In the genomic region with DNA sequence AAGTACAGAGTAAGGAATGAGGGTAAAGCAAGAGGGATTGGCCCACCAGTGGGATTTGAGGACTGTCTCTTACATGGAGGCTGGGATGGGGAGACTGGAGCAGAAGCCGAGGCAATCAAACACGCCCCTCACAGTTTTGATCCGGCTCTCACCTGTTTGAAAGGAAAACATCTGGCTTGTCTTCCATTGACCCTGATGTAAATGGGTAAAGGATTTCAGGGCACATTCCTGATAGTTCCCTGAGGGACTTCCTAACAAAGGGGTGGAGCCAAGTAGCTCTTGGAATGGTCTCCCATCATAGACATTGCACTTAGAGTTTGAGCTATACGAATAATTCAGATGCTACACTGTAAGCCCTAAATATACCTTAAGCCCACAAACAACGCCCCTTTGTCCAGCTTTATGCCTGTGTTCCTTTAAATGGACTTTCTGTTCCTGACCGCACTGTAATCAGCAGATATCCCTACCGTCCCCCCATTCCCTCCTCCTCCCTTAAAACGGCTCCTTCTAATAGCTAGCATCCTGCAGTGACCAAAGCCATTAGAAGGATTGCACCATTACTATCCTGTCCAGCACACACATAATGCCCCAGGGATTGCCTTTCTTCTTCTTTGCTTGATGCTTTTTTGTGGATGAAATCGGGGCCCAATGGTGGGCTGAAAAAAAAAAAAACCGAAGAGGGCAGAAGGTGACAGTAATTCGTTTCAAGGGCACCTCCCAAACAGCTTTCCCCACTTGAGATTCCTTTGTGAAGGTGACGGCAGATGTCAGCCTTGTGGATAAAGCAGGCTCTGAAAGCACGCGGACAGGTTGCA, we compare ENCODE assay signal across 8 mouse cellular contexts. TPM values are rescaled to one million over a fixed set of nuclear protein-coding genes. Genes with fewer than 3 reads are reported as not detected.
DNase-seq lines count a peak whose midpoint lies in the region; ATAC-seq and TF ChIP-seq lines count a peak whose summit lies in the region.

No protein-coding gene starts in this region.

- no peak for TF ChIP-seq POLR2A in CH12.LX (IDR thresholded peaks at IDR 0.05; ENCODE audit: low read depth, low read length)

- intact Hi-C loops in heart, postnatal 25 days (cut with DNase I): no loop called here

- peak overlapping the region; percentile 43; the same call in 1 of the 2 replicates for H3K9ac ChIP-seq in heart, embryonic 11.5 days (ENCODE audit: low read depth, low read length)
- H3K9ac ChIP-seq in CH12.LX (ENCODE audit: insufficient read depth, low read depth): no peak overlapping the region
- H3K9ac ChIP-seq in limb, embryonic 13.5 days: 0 out of 2 replicates have a peak overlapping the region, but pooled peaks have one; percentile 35

- TF ChIP-seq RAD21 in CH12.LX (IDR thresholded peaks at IDR 0.05; ENCODE audit: low read depth, low read length): no peak

- dilution Hi-C loops in CH12.LX (cut with MboI; ENCODE audit: extremely low pct_ligation_motif_present, extremely low pct_unique_long_range_greater_than_20kb, low sequenced_read_pairs): no loop called here

- no peaks in the 10 kb centered on the region for H3K36me3 ChIP-seq in heart, embryonic 11.5 days (ENCODE audit: control insufficient read depth, insufficient read depth, low read length)
- H3K36me3 ChIP-seq in CH12.LX (replicated peaks in 1 of 2; ENCODE audit: control insufficient read depth in 1 of 2, insufficient read depth in 1 of 2, low read length in 1 of 2): no peaks in the 10 kb centered on the region
- no peaks in the 10 kb centered on the region for H3K36me3 ChIP-seq in forebrain, embryonic 10.5 days (replicated peaks)
- no peaks in the 10 kb centered on the region for H3K36me3 ChIP-seq in limb, embryonic 13.5 days

- peak overlapping the region; percentile 34 for H3K4me2 ChIP-seq in heart, embryonic 11.5 days
- peak overlapping the region; percentile 25; the same call in 1 of the 2 replicates for H3K4me2 ChIP-seq in CH12.LX (ENCODE audit: insufficient read depth, low read depth, poor library complexity, severe bottlenecking)
- H3K4me2 ChIP-seq in limb, embryonic 13.5 days (replicated peaks): peak overlapping the region; percentile 43

- no peaks in the 10 kb centered on the region for H3K9me3 ChIP-seq in heart, embryonic 11.5 days (replicated peaks; ENCODE audit: control insufficient read depth, low read length)
- no peaks in the 10 kb centered on the region for H3K9me3 ChIP-seq in CH12.LX (replicated peaks; ENCODE audit: low read length)
- H3K9me3 ChIP-seq in forebrain, embryonic 10.5 days: no peaks in the 10 kb centered on the region
- H3K9me3 ChIP-seq in limb, embryonic 13.5 days: no peaks in the 10 kb centered on the region

- WGBS in heart, embryonic 11.5 days (ENCODE audit: insufficient replicate concordance): 32% methylated on average over 14 of the region's 14 CpGs
- WGBS in forebrain, embryonic 10.5 days: 53% methylated on average over 14 of the region's 14 CpGs
- WGBS in limb, embryonic 13.5 days: 42% methylated on average over 14 of the region's 14 CpGs

- no peaks in the 10 kb centered on the region for H3K27me3 ChIP-seq in heart, embryonic 11.5 days (ENCODE audit: control insufficient read depth, insufficient read depth, low read length)
- H3K27me3 ChIP-seq in CH12.LX (replicated peaks): peaks cover 11% of the 10 kb centered on the region
- H3K27me3 ChIP-seq in forebrain, embryonic 10.5 days (ENCODE audit: poor library complexity, severe bottlenecking): peaks cover 13% of the 10 kb centered on the region; the same call in 1 of the 2 replicates
- no peaks in the 10 kb centered on the region for H3K27me3 ChIP-seq in limb, embryonic 13.5 days

- DNase-seq in heart, postnatal 25 days (ENCODE audit: low spot score): no peak
- DNase-seq in CH12.LX (ENCODE audit: extremely low read depth): peak; percentile 6
- no peak for DNase-seq in forebrain, embryonic 10.5 days (ENCODE audit: extremely low spot score, low spot score)
- no peak for DNase-seq in urinary bladder, postnatal 4 days (ENCODE audit: low spot score in 2 of 2)
- DNase-seq in kidney, adult 11 months: no peak
- no peak for DNase-seq in frontal cortex, adult 2 months (ENCODE audit: extremely low spot score in 1 of 2, low spot score in 1 of 2)

- in situ Hi-C loops in CH12.LX (cut with MboI; ENCODE audit: low pct_ligation_motif_present, low pct_unique_long_range_greater_than_20kb, low sequenced_read_pairs): no loop called here

- no peak for TF ChIP-seq EP300 in CH12.LX (IDR thresholded peaks at IDR 0.05; ENCODE audit: low read length)

- H3K4me3 ChIP-seq in heart, embryonic 11.5 days (ENCODE audit: low read depth, low read length): no peak overlapping the region
- no peak overlapping the region for H3K4me3 ChIP-seq in CH12.LX (replicated peaks in 1 of 3; ENCODE audit: low read depth in 2 of 3, low read length in 2 of 3, poor library complexity in 1 of 3)
- H3K4me3 ChIP-seq in forebrain, embryonic 10.5 days: no peak overlapping the region
- no peak overlapping the region for H3K4me3 ChIP-seq in limb, embryonic 13.5 days

- ATAC-seq in heart, embryonic 11.5 days (replicated peaks; ENCODE audit: insufficient number of reproducible peaks, low FRiP score, low TSS enrichment): no peak; the same call in 1 of the 2 replicates
- ATAC-seq in limb, embryonic 13.5 days (ENCODE audit: low FRiP score, low read depth): no peak

- peak overlapping the region; percentile 10; the same call in 1 of the 2 replicates for H3K27ac ChIP-seq in heart, embryonic 11.5 days (ENCODE audit: low read depth, low read length)
- H3K27ac ChIP-seq in CH12.LX (ENCODE audit: insufficient read depth, low read depth): no peak overlapping the region
- H3K27ac ChIP-seq in forebrain, embryonic 10.5 days: peak overlapping the region; percentile 81
- no peak overlapping the region for H3K27ac ChIP-seq in limb, embryonic 13.5 days

- peaks cover 55% of the 10 kb centered on the region for H3K4me1 ChIP-seq in heart, embryonic 11.5 days (ENCODE audit: control insufficient read depth, insufficient read depth, low read length)
- peaks cover 12 to 38% of the 10 kb centered on the region in 2 experiments for H3K4me1 ChIP-seq in CH12.LX (ENCODE audit: control insufficient read depth in 1 of 2, insufficient read depth in 2 of 2)
- peaks cover 61% of the 10 kb centered on the region for H3K4me1 ChIP-seq in forebrain, embryonic 10.5 days
- H3K4me1 ChIP-seq in limb, embryonic 13.5 days: peaks cover 44% of the 10 kb centered on the region

- no peaks in the 10 kb centered on the region for H3K79me2 ChIP-seq in CH12.LX (replicated peaks; ENCODE audit: control insufficient read depth, extremely low read depth, insufficient read depth, poor library complexity, severe bottlenecking)

- no peak for TF ChIP-seq CTCF in CH12.LX (conservative IDR thresholded peaks at IDR 0.05 in 1 of 2, IDR thresholded peaks at IDR 0.05 in 1 of 2; ENCODE audit: low read depth in 2 of 2, low read length in 2 of 2)

TF ChIP-seq in CH12.LX, 34 proteins besides CTCF, POLR2A, EP300 and RAD21:
- TF ChIP-seq MXI1 (IDR thresholded peaks at IDR 0.05; ENCODE audit: low read depth, low read length) (no peak), USF2 (conservative IDR thresholded peaks at IDR 0.05; ENCODE audit: low read depth, low read length) (no peak), ELF1 (IDR thresholded peaks at IDR 0.05; ENCODE audit: low read depth, low read length) (no peak), SIN3A (IDR thresholded peaks at IDR 0.05; ENCODE audit: low read length) (no peak), TCF12 (IDR thresholded peaks at IDR 0.05; ENCODE audit: low read depth, low read length) (no peak)

RNA-seq across cellular contexts. Expression of gene Medag, which starts 36.3 kb away (rescaled TPM):
- 0.75 and 0.96 TPM in 2 replicates for polyA plus RNA-seq in heart, embryonic 11.5 days (2014; fragmentation: Nextera tagmentation; extraction: Ambion mirVana)
- total RNA-seq in heart, postnatal 25 days (2021): 10 to 100 TPM; 16.2 to 16.7 TPM
- total RNA-seq in CH12.LX (2012; rRNA removed) (not detected in 2 replicates), CH12.LX (2014; rRNA removed) (not detected in 2 replicates)
- polyA plus RNA-seq in CH12.LX (2012; ENCODE audit: insufficient read length, low read depth): not detected in 2 replicates
- 0.47 and 0.60 TPM in 2 replicates for polyA plus RNA-seq in forebrain, embryonic 10.5 days (2016; fragmentation: Nextera tagmentation; extraction: Ambion mirVana)
- 1.5 and 1.8 TPM in 2 replicates for polyA plus RNA-seq in limb, embryonic 13.5 days (2015; fragmentation: Nextera tagmentation; extraction: Ambion mirVana)
- 10.9 and 11.9 TPM in 2 replicates for polyA plus RNA-seq in frontal cortex, adult 2 months (2012; rRNA removed)

Comparison
In these comparisons a context has a peak if more than half of its experiments do, and no peak if none do; other contexts are left out.
1. H3K27ac ChIP-seq: peak in heart, embryonic 11.5 days (single experiment) and forebrain, embryonic 10.5 days (single experiment); none in CH12.LX (single experiment) and limb, embryonic 13.5 days (single experiment).
2. Peak in every context shown above with its lines, with median percentiles within 50 percentile points of each other: H3K4me2 ChIP-seq.